Mouse (Mus musculus) cortical plate, adult 2 months (tissue): Measurements from ENCODE around the gene Klhl40. TPM values are rescaled to one million over a fixed set of nuclear protein-coding genes. Genes with fewer than 3 reads are reported as not detected.
A peak's percentile ranks its signal among the peaks of the same experiment; 100 is the strongest.

Experiments used
- H3K27ac ChIP-seq: fragments of 200-500 bp; 2 replicates; pipeline ENCODE4 v1.5.1; 2012; ENCODE audit warnings: low read length, control low read depth, inconsistent platforms; ENCODE audit not compliant: insufficient read depth
- H3K4me1 ChIP-seq: fragments of 200-500 bp; 2 replicates; pipeline ENCODE4 v1.6.1; 2011; ENCODE audit warnings: low read length; ENCODE audit not compliant: control insufficient read depth, insufficient read depth
- H3K4me3 ChIP-seq: fragments of 200-500 bp; 2 replicates; pipeline ENCODE4 v1.5.1; 2011; ENCODE audit warnings: mild to moderate bottlenecking, low read length, control low read depth; ENCODE audit not compliant: insufficient read depth
- CTCF ChIP-seq: fragments of 200-500 bp; IDR thresholded peaks from 2 replicates; pipeline ENCODE4 v1.5.1; 2011; ENCODE audit warnings: mild to moderate bottlenecking, control low read depth, low read length; ENCODE audit not compliant: insufficient read depth; ENCODE audit errors: extremely low read depth
- POLR2A ChIP-seq: fragments of 200-500 bp; IDR thresholded peaks from 2 replicates; pipeline ENCODE4 v1.6.1; 2011; ENCODE audit warnings: mild to moderate bottlenecking, low read length, control low read depth; ENCODE audit not compliant: insufficient read depth; ENCODE audit errors: extremely low read depth
- polyA plus RNA-seq: library from polyadenylated mRNA; depleted of rRNA; stranded (reverse); fragments of >200 nt; gene quantifications from 2 replicates; pipeline ENCODE4 v1.2.3, GENCODE M21; 2012

The Klhl40 gene
- polyA plus RNA-seq, 1 experiment = 6.6 TPM

DNA sequence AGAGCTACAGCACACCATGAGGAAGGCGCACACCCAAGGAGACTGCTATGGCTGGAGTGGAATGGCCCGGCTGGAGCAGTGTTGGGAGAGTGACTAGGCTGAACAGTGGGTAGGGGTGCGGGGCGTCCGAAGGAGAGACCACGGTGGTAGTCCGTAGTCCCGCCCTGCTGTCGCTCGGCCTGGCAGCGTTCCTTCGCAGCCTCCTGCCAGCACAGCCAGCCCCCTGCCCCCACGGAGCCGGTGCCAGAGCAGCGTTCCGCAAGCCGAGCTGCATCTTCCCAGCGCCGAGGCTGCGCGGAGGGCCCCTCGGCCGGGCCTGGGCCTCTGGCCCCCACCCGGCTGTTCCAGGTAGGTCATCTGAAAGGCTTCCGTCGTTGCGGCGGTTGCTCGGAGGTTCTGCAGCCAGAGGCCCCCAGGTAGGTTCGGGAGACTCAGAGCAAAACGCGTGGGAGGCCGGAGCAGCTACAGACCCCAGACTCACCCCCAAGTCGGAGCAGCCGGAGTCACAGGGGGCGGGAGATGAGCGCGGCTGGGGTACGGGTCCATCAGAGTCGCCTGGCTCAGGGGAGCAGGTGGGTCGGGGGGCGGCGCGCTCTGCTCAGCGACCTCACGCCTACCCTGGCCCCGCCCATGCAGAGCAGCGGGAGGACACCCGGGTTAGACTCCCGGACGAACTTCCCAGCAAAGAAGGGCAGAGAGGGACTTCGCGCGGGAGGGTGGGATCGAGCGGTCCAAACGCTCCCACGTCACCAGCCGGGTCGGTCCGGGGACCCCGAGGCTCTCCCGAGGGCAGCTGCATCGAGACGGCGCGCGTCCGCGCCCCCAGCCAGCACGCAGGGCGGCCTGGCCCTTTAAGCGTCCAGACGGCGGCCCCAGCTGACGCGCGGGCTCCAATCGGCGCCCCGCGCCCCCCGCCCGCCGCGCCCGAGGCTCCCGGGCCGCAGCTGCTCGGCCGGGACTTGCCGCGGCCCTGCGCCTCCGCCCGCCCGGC is 18.0 kb upstream of the Klhl40 start, which contains the start of gene Zfp651:
Gene Zfp651 (plus strand): TSS at position 240 of the 991 bp plus-strand sequence.
- peak within 1 kb of the TSS; percentile 96 for H3K27ac ChIP-seq
- peak within 1 kb of the TSS; percentile 48 for H3K4me3 ChIP-seq
- TF ChIP-seq POLR2A (peak; percentile 64), CTCF (no peak)
- H3K4me1 ChIP-seq = peaks cover 7% of the 10 kb centered on the region

DNA sequence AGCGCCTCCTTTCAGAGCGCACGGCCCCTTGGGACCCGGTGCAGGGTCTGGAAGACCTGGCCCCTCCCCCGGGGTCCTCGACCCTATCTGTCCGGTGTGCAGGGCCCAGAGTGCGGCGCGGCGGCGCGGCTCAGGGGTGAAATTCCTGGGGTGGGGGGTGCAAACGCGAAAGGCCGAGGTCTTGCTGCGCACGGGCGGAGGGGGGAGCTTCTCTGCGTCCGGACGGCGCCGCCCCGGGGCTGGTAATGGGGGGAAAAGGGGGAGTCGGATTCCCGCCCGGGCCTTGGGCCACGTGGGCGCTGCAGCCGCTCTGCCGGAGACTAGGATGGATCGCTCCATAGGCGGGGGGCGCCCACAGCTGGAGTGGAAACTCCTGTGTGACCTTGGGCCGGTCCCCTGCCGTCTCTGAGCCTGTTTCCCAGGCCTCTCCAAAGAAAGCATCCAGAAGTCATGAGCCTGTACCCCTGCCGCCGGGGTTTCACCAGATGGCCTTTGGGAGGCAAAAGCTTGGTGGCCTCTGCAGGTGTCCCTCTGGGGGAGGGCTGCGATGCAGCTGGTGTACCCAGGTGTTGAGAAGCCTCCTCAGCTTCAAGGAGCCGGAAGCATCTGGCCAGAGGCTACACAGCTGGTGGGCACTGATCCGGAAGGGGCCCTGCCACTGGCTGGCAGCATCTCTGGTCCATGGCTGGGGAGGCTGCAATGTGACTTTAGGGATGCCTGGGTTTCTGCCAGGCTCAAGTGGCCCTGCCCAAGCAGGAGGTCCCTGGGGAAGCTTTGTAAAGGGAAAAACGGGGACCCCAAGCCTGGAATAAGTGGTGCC is 16.9 kb upstream of the Klhl40 start:
- no peak for TF ChIP-seq CTCF
- no peak for TF ChIP-seq POLR2A
- Histone ChIP-seq H3K4me1 (peaks cover 8% of the 10 kb centered on the region), H3K27ac (peak overlapping the region; percentile 64), H3K4me3 (peak overlapping the region; percentile 48)

DNA sequence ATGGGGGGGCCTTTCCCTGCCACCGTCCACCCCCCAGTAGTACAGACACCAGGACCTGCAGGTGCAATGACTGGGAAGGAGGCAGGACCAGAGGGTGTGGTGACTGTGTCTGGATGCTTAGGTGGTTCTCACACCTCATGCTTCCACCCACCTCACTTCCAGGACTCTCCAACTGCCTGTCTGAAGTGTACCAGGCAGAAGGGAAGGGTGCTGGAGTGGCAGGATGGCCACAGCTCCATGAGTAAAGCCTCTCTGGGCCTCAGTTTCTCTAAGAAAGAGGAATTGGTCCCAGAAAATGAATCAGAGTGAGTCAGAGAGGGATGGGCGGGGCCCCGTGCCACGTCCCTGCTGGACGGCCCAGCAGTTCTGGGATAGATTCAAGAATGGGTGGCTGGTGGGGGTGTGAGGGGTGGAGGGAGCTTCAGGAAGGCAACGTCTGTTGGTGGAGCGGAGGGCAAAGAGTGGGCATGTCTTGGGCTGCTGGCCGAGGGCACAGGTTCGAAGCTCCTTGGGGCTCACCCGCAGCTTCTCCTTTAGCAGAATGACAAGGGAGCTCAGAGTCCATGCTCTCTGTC is 16.2 kb upstream of the Klhl40 start:
- Histone ChIP-seq H3K4me1 (peaks cover 8% of the 10 kb centered on the region), H3K27ac (peak overlapping the region; percentile 64; the same call in 1 of the 2 replicates), H3K4me3 (peak overlapping the region; percentile 48)
- no peak for TF ChIP-seq CTCF
- 0 out of 2 replicates have a peak, but pooled peaks have one; percentile 6 for TF ChIP-seq POLR2A

DNA sequence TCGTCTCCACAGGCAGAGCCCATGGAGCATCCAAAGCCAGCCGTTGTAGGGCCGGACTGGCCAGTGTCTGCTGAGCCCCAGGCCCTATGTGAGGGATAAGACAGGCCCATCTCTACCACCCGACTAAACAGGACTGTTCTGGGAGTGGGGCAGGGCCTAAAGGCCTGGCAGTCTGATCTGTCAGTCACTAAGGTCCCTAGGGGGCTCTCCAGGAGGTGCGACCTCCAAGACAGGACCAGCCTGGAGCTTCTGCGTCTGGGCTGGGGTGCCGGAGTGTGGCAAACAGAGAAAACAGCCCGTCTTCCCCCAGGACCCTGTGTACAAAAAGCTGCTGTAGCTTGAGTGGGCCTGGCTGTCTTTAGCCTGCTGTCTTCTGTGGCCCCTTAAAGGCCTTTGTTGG is 15.6 kb upstream of the Klhl40 start:
- Histone ChIP-seq H3K4me1 (peaks cover 8% of the 10 kb centered on the region), H3K27ac (no peak overlapping the region), H3K4me3 (no peak overlapping the region)
- no peak for TF ChIP-seq CTCF
- TF ChIP-seq POLR2A = no peak

DNA sequence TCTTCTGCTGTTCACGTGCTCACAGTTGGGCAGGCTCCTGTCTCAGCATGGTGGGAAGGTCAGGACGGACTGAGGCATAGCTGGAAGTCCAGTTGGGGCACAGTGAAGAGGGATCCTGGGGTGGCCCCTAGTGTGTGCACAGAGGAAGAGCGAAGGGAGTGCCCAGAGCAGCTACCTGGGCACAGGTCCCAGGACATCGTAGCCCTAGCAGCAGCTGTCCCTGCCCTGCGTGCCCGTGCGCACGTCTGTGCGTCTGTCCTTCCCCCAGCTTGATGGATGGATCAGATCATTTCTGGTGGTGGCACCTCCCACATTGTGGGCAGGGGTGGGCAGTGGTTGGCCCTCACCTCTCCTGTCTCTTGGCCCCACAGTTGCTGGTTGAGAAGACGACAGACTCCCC is 15.2 kb upstream of the Klhl40 start:
- TF ChIP-seq POLR2A = no peak
- Histone ChIP-seq H3K27ac (no peak overlapping the region), H3K4me1 (peaks cover 8% of the 10 kb centered on the region), H3K4me3 (no peak overlapping the region)

DNA sequence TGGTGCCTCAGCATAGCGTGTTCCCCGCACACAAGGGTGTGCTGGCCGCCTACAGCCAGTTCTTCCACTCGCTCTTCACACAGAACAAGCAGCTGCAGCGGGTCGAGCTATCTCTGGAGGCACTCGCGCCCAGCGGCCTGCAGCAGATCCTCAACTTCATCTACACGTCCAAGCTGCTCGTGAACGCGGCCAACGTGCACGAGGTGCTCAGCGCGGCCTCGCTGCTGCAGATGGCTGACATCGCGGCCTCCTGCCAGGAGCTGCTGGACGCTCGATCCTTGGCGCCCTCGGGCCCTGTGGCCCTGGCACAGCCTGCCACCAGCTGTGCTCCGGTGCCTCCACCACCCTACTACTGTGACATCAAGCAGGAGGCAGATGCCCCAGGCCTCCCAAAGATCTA is 14.6 kb upstream of the Klhl40 start:
- no peak for TF ChIP-seq CTCF
- TF ChIP-seq POLR2A = no peak
- Histone ChIP-seq H3K4me3 (no peak overlapping the region), H3K4me1 (peaks cover 8% of the 10 kb centered on the region), H3K27ac (no peak overlapping the region)

DNA sequence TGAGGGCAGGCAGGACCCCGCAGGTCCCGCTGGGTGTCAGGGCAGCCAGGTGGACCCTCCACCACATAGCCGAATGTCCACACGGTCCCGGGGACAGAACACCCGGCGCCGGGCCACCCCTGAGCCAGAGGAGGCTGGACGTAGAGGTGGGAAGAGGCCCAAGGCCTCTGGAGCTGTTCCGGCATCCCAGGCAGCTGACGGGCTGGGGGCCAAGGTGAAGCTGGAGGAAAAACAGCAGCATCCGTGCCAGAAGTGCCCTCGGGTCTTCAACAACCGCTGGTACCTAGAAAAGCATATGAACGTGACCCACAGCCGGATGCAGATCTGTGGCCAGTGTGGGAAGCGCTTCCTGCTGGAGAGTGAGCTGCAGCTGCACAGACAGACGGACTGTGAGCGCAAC is 13.7 kb upstream of the Klhl40 start:
- Histone ChIP-seq H3K4me3 (no peak overlapping the region), H3K4me1 (peaks cover 5% of the 10 kb centered on the region), H3K27ac (no peak overlapping the region)
- no peak for TF ChIP-seq POLR2A
- no peak for TF ChIP-seq CTCF

DNA sequence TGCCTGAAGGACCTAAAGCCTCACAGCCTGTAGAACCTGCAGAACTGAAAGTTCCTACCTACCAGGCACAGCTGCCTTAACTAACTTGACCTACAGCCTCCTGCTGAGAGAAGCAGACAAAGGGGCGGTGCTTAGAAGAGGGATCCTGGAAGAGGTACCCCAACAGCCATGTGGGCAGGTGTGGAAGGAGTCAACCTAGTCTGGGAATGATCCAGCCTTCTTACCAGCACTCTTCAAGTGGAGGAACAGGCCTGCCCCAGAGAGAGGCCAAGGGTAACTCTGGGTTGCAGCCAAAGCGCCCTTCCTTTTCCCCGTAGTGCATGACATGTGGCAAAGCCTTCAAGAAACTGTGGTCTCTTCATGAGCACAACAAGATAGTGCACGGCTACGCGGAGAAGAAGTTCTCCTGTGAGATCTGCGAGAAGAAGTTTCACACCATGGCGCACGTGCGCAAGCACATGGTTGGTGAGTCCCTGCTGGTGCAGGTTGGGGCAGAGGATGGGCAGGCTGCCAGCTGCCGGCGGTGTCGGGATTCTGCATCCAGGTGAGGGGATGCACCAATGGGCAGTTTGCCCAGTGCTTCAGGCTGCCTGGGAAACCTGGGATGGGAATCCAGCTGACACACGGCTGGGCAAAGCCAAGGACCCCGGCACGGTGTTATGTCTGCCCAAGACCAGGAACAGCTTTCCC is 12.1 kb upstream of the Klhl40 start:
- no peak overlapping the region for H3K27ac ChIP-seq
- TF ChIP-seq CTCF (no peak), POLR2A (no peak)
- no peak overlapping the region for H3K4me3 ChIP-seq
- H3K4me1 ChIP-seq = peaks cover 5% of the 10 kb centered on the region

DNA sequence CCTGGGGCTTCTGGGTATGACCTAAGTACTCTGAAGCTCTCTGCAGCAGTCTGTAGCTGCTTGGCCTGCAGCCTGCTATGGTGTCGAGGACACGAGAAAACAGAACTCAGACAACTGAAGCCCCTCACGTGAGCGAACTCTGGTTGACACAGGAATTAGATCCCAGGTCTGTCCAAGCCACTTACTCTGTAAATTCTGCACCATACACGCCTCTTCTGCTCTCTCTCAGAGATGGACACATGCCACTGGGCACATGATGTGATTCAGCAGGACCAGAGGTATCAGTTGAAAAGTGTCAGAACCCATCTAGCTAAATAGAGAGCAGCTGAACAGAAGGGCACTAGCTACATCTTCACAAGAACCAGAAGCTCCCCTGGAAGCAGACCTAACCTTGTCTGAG is 5.0 kb upstream of the Klhl40 start:
- Histone ChIP-seq H3K27ac (no peak overlapping the region), H3K4me1 (peaks cover 9% of the 10 kb centered on the region), H3K4me3 (no peak overlapping the region)
- TF ChIP-seq CTCF (no peak), POLR2A (no peak)
